ENCODE assay signal across 20 mouse cellular contexts in genomic region chr7:101831437-101831836, GRCm38 (mm10). TPM values are rescaled to one million over a fixed set of nuclear protein-coding genes. Genes with fewer than 3 reads are reported as not detected.
"Had no signal": no experiment of that assay in that cellular context is flagged by ENCODE, and none has a peak within 500 bp of the region (broad histone marks: within the 10 kb centered on the region; RNA-seq: fewer than 3 reads in every experiment).

No protein-coding gene starts in this region.

- H3K27ac ChIP-seq: liver, embryonic 15.5 days; lung, embryonic 15.5 days; macrophage; midbrain, embryonic 12.5 days; neural tube, embryonic 12.5 days; stomach, embryonic 15.5 days; stomach, postnatal 0 days had no signal

- H3K9ac ChIP-seq: liver, embryonic 15.5 days; liver, postnatal 0 days; lung, embryonic 15.5 days; midbrain, embryonic 12.5 days; neural tube, embryonic 12.5 days; stomach, embryonic 15.5 days had no signal

- H3K27me3 ChIP-seq: lung, embryonic 15.5 days; midbrain, embryonic 12.5 days; neural tube, embryonic 12.5 days; stomach, embryonic 15.5 days had no signal

- H3K4me3 ChIP-seq: liver, embryonic 15.5 days; lung, embryonic 15.5 days; megakaryocyte, embryonic 14.5 days; midbrain, embryonic 12.5 days; neural tube, embryonic 12.5 days; stomach, embryonic 15.5 days had no signal

- H3K9me3 ChIP-seq: liver, embryonic 15.5 days; lung, embryonic 15.5 days; midbrain, embryonic 12.5 days; neural tube, embryonic 12.5 days; stomach, embryonic 15.5 days had no signal

- DNase-seq: liver, postnatal 0 days; lung, adult 2 months; lung, postnatal 14 days; lung, postnatal 36 days; midbrain, embryonic 14.5 days; right cerebral cortex, postnatal 14 days; thymus, adult 2 months; thymus, postnatal 25 days; thymus, postnatal 4 days had no signal

RNA-seq across cellular contexts. Expression of gene Phox2a, which starts 13.3 kb away (rescaled TPM):
- total RNA-seq: megakaryocyte progenitor cell, adult 5-6 weeks; monocyte, adult 5-6 weeks; neutrophil, adult 5-6 weeks had no signal

RNA-seq across cellular contexts. Expression of gene Folr2, which starts 25.6 kb away (rescaled TPM):
- total RNA-seq: megakaryocyte progenitor cell, adult 5-6 weeks; monocyte, adult 5-6 weeks; neutrophil, adult 5-6 weeks had no signal

RNA-seq across cellular contexts. Expression of gene Folr1, which starts 39.2 kb away (rescaled TPM):
- total RNA-seq: monocyte, adult 5-6 weeks had no signal
